Mouse (Mus musculus) gastrocnemius, postnatal 36 days (tissue): ENCODE measurements around the gene Crct1. TPM values are rescaled to one million over a fixed set of nuclear protein-coding genes. Genes with fewer than 3 reads are reported as not detected.

Experiments
- DNase-seq, 2 experiments: peaks; one replicate each; pipeline ENCODE4 v3.0.0; 2022
- intact Hi-C: fragments of 180-260 bp; cut with DNase I; formaldehyde crosslinking; loops from one replicate; pipeline ENCODE4 v1.15.1; 2025
- long read RNA-seq, 2 experiments: library from polyadenylated mRNA; stranded (forward); transcript quantifications; one replicate each; pipeline ENCODE4 v2.0.0; 2021
- total RNA-seq, 2 experiments: library from RNA; stranded (reverse); gene quantifications; 2 replicates each; pipeline ENCODE4 v1.2.3; 2021

Crct1 gene
- total RNA-seq: not detected
- long read RNA-seq, experiment 1: 0 reads
- long read RNA-seq, experiment 2: 0 reads

DNA sequence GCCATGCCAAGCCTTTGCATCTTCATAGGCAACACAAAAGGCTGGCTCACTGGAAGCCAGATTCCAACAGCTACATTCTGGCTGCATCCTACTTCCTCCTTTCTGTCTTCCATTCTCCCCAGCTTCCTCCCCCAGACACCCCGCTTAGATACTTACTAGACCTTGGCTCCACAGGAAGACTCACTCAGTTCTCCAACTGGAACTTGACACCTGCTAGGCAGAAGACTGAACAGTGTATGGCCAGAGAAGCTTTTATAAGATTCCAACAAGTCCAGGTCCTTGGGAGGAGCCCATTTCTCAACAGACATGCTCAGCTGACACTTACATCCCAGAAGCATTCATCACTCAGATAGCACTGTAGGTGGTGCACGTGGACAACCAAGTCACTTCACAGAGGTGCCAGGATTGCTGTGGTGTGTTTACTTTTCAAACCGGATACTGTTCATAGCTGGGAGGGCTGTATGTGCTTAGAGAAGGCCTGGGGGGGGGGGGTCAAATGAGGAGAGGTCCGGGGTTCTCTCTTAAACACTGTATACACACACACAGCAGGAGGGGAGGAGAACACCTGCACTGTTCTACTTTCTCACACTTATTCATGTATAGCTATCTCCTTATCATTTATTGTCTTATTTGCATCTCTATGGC is at the start of gene Crct1:
Gene Crct1, minus strand, starts transcription at position 228 of the 645 bp plus-strand sequence.
- DNase-seq: no peak
- intact Hi-C loops: no loop called here

DNA sequence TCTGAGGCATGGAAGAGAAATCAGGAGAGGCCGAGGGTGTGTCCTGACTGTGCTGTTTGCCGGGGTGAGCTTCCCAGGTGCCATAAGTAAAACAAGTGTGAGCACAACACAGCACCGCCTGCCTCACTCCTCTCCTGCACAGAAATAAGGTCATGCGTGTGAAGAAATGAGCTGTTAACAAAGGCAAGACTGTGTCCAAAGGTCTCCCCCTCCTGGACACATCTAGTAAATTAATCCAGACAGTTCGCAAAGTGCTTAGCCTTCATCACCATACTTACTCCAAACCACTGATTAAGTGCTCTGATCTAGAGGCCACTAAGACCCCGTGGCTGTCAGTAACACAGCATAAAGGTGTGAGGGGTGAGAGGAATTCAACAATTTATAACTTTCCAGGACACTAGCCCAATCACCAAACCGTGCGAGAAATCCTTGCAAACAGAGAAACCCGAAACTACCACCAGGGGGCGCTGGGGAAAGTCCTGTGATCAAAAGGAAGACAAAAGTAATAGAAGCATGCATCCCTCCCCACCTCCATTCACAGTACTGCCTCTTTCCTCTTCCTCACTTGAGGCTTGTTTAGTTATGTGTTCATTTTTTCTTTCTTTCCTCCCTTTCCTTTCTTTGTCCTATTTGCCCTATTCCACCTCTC is 37.5 kb upstream of the Crct1 start:
- DNase-seq: no peak
- intact Hi-C loops: no loop called here

DNA sequence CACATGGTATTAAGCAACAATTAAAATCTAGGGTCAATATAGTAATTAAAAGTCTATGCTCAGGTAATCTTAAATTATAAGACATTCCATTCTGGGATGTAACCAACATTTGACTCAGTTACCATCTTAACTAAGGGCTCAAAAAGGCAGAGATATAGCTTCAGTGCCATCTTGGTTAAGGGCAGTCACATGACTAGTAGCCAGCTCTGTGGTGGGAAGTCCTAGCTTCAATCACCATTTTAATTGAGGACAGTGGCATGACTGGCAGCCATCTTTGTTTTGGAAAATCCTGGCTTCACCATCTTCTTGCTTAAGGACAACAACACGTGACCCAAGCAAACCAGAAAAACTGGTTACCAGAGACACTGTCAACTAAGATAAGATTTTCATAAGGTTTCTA is 34.7 kb upstream of the Crct1 start:
- no peak for DNase-seq
- intact Hi-C loops: no loop called here

DNA sequence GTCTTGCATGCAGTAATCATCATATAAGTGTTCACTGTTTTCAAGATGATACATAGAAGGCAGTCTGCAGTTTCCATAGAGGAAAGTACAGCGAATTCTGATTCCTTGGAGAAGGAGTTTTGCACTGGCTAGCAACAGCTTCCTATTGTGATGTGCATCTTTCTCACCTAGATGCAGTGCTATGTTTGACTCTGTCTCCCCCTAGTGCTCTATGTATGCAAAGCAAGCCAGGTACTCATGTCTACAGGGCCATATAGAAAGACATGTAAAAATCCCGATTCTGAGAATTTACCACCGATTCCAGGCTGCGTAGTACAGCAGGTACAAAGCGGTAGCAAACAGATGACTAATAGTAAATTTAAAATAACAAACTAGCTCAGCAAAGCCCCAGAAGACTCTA is 16.0 kb upstream of the Crct1 start:
- intact Hi-C loops: no loop called here
- DNase-seq: no peak

DNA sequence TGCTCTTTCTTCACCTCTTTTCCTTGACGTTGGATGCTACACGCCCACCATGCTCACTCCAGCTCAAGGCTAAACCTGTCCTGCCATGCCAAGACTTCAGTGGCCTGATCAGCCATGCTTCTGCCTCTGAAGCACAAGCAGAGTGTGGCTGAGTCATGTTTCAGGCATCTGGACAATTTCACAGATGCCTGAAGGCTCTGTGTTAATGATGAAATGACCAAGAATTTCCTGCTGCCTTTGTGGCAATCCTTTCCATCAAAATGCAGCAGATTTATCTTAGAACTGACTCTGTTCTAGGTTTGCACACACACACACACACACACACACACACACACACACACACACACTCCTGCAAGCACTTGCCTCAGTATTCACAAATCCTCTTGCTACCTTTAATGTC is 10.0 kb upstream of the Crct1 start:
- intact Hi-C loops: no loop called here
- no peak for DNase-seq

DNA sequence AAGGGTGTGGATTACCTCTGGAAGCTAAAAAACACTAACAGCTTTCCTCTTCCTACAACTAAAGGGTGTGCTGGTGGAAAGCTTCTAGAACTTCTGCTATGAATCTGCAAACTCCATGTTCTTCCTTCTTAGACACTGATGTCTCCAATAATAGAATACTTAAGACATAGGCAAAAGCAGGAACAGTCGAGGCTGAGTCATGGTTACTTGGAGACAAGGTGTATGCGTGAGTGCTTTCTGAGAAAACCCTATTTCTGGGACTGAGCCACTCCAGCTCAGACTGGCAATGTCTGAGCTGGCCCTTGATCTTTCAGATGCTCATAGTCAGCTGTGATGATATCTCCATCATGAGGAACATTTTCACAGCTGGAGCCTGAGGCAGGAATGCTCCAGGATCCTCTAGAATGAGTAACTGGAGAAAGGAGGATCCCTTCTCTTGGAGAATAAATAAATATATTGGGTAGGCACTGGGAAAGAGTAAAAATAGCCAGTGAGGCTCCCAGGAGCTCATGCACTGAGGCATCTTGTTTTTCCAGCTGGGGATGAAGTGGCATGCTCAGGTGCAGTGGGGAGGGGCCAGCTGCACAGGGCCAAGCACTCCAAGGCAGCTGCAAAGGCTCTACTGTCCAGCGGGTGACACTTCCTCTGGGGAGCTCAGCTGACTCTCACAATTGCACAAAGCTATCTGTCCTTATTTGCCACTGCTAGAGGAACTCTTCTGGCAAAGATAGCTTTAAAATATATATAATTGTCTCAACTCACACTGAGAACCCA is 8.1 kb upstream of the Crct1 start:
- no peak for DNase-seq
- intact Hi-C loops: no loop called here

DNA sequence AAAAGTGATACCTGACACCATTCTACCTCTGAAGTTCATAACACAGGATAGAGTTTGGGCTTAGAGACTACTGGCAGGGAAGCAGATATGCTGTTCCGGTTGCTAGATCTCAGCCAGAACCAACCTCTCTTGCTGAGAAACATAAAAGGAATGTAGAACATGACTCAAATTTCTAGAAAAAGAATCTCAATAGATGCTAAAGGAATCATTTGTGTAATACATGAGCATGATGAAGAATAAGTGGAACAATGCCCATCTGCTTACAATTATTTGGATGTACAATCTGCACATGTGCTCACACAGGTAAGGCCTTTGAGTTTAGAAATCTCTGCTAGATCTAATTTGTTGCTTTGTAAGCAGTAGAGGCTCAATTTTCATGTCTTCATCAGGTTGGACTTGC is 5.7 kb upstream of the Crct1 start:
- DNase-seq: no peak
- intact Hi-C loops: no loop called here

DNA sequence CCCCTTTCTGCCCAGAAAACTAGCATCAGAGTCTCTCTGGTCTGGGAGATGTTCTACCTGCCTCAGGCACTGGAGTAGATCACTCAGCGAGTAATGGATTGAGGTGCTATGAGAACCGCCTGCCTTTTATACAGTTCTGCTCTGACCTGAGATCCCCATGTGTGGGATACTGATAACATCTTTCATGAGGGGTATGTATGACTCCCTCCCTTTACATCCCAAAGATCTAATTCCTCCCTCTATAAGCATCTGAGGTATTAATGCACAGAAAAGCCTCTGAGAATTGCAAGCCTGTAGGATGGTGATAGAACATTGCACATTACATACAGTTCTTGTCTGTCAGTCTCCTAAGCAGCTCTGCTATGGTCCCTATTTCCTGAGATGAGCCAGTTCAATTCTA is 3.5 kb upstream of the Crct1 start, which contains the start of gene Lce1m:
Gene Lce1m, minus strand, starts transcription at position 101 of the 400 bp plus-strand sequence.
- DNase-seq: no peak
- intact Hi-C loops: no loop called here

DNA sequence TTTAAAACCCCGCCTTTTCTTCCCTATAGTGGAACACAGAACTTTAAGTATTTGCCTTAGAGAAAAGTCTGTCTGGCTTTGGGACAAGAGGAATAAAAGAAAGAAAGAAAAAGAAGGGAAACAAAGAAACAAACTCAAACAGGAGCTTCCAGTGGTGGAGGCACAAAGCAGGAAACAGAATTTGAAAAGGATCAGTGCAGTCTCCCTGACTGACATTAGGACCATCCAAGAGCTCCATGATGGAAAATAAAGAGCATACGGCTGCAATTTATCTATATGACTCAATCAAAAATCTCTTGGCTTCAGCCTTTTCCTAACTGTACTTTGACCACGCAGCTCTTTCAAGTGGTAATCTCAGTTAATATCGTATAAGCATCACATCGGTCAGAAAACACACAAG is 616 bp downstream of the Crct1 start:
- no peak for DNase-seq
- intact Hi-C loops: no loop called here

DNA sequence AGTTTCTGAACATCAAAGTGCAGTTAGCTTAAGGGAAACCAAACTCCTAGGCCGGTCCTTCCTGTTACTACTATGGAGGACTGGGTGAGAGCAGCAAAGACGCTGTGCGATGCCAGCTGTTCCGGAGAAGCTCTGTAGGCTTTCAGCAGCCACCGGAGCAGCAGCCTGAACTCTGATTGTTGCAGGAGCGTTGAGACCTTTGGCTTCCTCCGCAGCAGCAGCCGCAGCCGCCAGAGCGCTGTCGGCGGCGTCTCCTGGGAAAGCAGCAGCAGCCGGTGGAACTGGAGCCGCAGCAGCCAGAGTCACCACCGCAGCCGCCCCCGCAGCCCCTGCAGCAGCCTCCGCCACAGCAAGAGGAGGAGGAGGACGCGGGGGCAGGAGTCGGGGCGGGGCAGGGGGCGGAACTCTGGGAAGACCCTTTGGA is 1.1 kb downstream of the Crct1 start:
- intact Hi-C loops: no loop called here
- DNase-seq: no peak

DNA sequence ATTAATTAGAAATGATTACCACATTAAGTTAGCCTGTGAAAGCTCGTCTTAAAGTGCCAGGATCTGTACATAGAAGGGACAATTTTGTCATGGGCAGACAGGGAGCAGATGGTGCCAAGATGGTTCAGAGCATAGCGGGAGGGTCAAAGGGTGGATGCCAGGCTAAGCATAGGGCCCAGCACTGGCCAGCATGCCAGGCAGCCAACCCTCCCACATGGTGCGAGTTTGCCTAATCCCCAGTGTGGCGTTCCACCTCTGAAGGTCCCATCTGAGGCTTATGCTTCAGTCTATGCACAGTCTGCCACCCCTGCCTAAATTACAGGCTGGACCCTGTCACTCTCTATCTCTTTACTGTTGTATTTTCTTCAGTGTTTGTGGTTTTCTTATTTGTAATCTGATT is 12.6 kb downstream of the Crct1 start:
- intact Hi-C loops: no loop called here
- DNase-seq: no peak

DNA sequence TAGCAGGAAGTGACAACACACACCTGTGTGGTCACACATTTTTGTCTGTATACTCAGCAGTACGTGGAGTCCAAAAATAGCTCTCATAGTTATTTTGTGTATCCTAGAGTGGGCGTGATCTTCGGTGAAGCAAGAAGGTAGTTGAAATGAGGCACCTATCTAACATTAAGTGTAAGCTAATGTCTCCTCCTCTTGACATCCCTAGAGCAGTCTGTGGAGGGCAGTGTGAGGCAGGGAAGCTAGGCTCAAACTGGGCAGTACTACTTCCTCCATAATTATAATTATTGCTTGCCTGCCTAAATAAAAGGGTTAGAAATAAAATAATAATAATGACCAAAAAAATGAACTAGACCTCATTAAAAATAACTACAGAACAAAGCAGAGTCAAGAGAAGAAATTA is 14.9 kb downstream of the Crct1 start:
- no peak for DNase-seq
- intact Hi-C loops: no loop called here

DNA sequence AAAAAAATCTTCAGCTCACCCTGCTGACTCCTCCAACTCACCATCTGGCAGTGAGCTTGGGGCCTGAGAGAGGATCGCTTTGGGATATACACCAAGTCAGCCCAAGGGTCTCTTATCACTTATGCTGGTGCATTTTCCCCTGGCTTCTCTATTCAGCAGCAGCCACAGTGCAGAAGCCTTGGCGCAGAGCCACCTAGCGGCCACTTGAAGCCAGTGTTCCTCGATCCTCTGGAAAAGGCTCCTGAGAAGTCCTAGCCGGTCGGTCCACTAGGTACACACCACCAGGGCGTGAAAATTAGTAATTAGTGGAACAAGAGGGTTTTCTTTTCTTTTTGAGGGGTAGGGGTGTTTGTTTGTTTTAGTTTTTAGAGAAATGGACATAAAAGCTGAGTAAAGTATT is 16.8 kb downstream of the Crct1 start:
- DNase-seq: peak; percentile 19 to 31
- intact Hi-C loops: no loop called here

DNA sequence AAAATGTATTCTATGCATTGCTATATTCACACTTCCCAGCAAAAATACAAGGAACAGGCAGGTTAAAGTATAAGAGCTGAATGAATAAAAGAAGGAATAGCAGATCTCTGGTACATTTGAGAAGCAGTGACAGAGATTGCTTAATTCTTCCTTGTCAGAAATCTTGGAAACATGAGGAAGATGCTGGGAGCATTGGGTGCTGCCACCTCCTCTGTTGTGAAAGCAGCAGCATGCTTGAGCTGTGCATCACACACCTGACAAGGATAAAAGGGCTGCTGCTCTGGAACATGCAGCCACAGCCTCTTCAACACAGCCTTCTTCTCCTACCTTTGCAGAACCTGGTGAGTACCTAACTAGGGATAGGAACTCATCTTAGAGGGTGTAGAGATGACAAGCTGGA is 23.6 kb downstream of the Crct1 start, which contains the start of gene Lce3f:
Gene Lce3f, plus strand, starts transcription at position 301 of the 400 bp plus-strand sequence.
- intact Hi-C loops: no loop called here
- no peak for DNase-seq

DNA sequence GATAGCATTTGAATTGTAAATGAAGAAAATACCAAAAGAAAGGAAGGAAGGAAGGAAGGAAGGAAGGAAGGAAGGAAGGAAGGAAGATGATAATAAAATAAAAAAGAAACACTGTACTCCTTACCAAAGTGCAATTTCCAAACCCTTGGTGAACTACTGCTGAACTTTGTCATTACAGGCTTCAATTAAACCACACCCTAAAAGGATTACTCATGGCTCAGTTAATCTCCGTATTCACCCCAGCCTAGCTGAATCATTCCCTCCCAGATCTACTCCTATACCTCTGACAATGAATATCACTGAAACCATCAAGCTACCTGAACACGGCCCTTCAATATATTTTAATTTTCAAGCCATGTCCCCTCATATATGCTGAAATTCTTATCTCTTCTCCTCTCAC is 37.0 kb downstream of the Crct1 start:
- intact Hi-C loops: no loop called here
- no peak for DNase-seq

DNA sequence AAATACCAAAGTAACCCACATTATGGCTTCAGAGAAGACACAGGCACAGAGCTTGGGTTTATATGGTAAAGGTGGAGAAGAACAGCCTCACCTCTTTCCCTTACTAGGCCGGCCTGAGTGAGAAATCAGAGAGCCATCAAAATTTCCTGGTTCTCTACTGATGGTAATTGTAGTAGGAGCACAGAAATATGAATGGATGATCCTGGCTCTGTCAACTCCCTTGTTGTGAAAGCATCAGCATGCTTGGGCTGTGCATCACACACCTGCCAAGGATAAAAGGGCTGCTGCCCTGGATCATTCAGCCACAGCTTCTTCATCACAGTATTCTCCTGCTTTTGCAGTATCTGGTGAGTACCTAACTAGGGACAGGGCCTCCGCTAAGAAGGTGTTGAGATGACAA is 48.7 kb downstream of the Crct1 start, which contains the start of gene Lce3e:
Gene Lce3e, plus strand, starts transcription at position 301 of the 400 bp plus-strand sequence.
- intact Hi-C loops: no loop called here
- DNase-seq: no peak

Other genes with a start within 250 kb of the Crct1 start
- gene Lce1i, start 236.8 kb downstream of the Crct1 start, total RNA-seq: not detected
- gene Lce1j, start 225.2 kb downstream of the Crct1 start, total RNA-seq: not detected
- not detected for gene Lce1k, start 207.8 kb downstream of the Crct1 start, total RNA-seq
- gene Kprp, start 188.4 kb downstream of the Crct1 start, total RNA-seq: not detected
- not detected for gene Lce1l, start 164.4 kb downstream of the Crct1 start, total RNA-seq
- gene 2310050C09Rik, start 145.5 kb downstream of the Crct1 start, total RNA-seq: not detected
- not detected for gene Lce3a, start 89.5 kb downstream of the Crct1 start, total RNA-seq
- gene Lce3b, start 82.7 kb downstream of the Crct1 start, total RNA-seq: not detected
- gene Lce3c, start 71.2 kb downstream of the Crct1 start, total RNA-seq: not detected
- gene Lce3d, start 58.3 kb downstream of the Crct1 start, total RNA-seq: not detected
- gene Lce3e, start 48.6 kb downstream of the Crct1 start, total RNA-seq: not detected
- not detected for gene Lce3f, start 23.5 kb downstream of the Crct1 start, total RNA-seq
- not detected for gene Lce1m, start 3.4 kb upstream of the Crct1 start, total RNA-seq
- not detected for gene Gm4858, start 53.1 kb upstream of the Crct1 start, total RNA-seq
- gene Crnn, start 129.1 kb upstream of the Crct1 start, total RNA-seq: not detected
- gene Flg2, start 181.6 kb upstream of the Crct1 start, total RNA-seq: not detected